Mouse (Mus musculus): ENCODE measurements around the gene Prmt2. TPM values are rescaled to one million over a fixed set of nuclear protein-coding genes. Genes with fewer than 3 reads are reported as not detected.

The Prmt2 gene
- polyA plus RNA-seq (2012; rRNA removed) = 6.8 and 7.0 TPM in 2 replicates

- H3K36me3 ChIP-seq (ENCODE audit: control insufficient read depth, insufficient read depth, low read length) = no peaks in the 10 kb centered on the region
- peaks cover 3% of the 10 kb centered on the region; the same call in 1 of the 2 replicates for H3K4me1 ChIP-seq (ENCODE audit: control insufficient read depth, insufficient read depth, low read length)
- TF ChIP-seq POLR2A (IDR thresholded peaks at IDR 0.05; ENCODE audit: control insufficient read depth, low read depth, low read length) (no peak; the same call in 1 of the 2 replicates), CTCF (IDR thresholded peaks at IDR 0.05; ENCODE audit: control insufficient read depth, insufficient read depth, insufficient replicate concordance, low read depth, low read length) (no peak)
- H3K4me3 ChIP-seq (ENCODE audit: control insufficient read depth, low read depth, low read length) = peak within 1 kb of the TSS; percentile 81
- no peaks in the 10 kb centered on the region for H3K27me3 ChIP-seq (ENCODE audit: control insufficient read depth, insufficient read depth, low read length)
- peak within 1 kb of the TSS; percentile 62 for H3K27ac ChIP-seq (ENCODE audit: control insufficient read depth, insufficient read depth, low read depth, low read length)
These were observed at the start of gene Prmt2 for GRCm38 (mm10) chr10:76237341-76238225. TSS of gene Prmt2 (minus strand) at chr10:76237865.

DNA sequence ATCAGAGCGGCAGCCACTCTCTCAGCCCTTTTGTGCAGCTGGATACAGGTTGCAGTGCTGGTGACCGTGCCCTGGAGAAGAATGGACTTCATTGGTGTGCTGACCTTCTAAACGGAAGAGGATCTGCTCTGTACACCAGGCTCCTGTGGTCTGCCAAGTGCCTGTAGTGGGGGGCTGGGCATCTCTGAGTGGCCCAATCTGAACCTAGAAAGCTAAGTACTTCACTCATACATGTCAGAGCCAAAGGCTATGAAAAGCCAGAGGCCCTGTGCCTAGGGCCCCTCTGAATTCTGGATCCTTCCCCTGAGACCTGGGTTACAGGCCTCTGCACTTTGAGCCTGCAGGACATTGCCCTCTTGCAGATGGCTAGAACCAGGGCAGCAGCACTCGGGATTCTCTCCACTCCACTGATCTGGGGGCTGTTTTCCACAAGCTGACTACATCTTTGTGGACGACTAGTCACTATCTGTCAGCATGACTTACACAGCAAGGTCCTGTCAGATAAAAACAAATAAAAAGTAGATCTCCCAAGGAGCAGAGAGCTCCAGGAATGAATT is 41.0 kb upstream of the Prmt2 start:
- no peaks in the 10 kb centered on the region for H3K27me3 ChIP-seq (ENCODE audit: control insufficient read depth, insufficient read depth, low read length)
- no peak overlapping the region for H3K27ac ChIP-seq (ENCODE audit: control insufficient read depth, insufficient read depth, low read depth, low read length)
- TF ChIP-seq CTCF (IDR thresholded peaks at IDR 0.05; ENCODE audit: control insufficient read depth, insufficient read depth, insufficient replicate concordance, low read depth, low read length) (no peak), POLR2A (IDR thresholded peaks at IDR 0.05; ENCODE audit: control insufficient read depth, low read depth, low read length) (no peak)
- H3K36me3 ChIP-seq (ENCODE audit: control insufficient read depth, insufficient read depth, low read length) = no peaks in the 10 kb centered on the region
- no peak overlapping the region for H3K4me3 ChIP-seq (ENCODE audit: control insufficient read depth, low read depth, low read length)
- no peaks in the 10 kb centered on the region for H3K4me1 ChIP-seq (ENCODE audit: control insufficient read depth, insufficient read depth, low read length)

DNA sequence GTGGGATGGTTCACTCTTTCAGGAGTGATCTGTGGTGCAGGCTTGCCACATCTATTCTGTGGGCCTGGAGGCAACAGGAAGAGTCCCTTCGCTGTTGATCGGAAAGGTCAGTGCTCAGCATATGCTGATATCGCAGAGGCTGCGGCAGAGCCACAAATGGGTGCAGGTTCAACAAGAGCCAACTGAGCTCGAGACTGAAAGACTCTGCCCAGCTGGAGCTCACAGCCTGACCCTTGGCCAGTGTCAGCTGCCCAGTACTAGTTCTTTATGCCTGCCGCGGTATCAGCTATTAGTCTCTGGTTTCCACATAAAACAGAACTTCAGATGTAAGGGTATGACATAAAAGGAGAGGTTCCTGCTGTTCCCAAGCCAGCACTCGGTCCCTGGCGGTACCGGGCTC is 37.6 kb upstream of the Prmt2 start:
- Histone ChIP-seq H3K27ac (ENCODE audit: control insufficient read depth, insufficient read depth, low read depth, low read length) (no peak overlapping the region), H3K36me3 (ENCODE audit: control insufficient read depth, insufficient read depth, low read length) (no peaks in the 10 kb centered on the region), H3K4me1 (ENCODE audit: control insufficient read depth, insufficient read depth, low read length) (no peaks in the 10 kb centered on the region), H3K27me3 (ENCODE audit: control insufficient read depth, insufficient read depth, low read length) (no peaks in the 10 kb centered on the region), H3K4me3 (ENCODE audit: control insufficient read depth, low read depth, low read length) (no peak overlapping the region)
- TF ChIP-seq CTCF (IDR thresholded peaks at IDR 0.05; ENCODE audit: control insufficient read depth, insufficient read depth, insufficient replicate concordance, low read depth, low read length) (no peak), POLR2A (IDR thresholded peaks at IDR 0.05; ENCODE audit: control insufficient read depth, low read depth, low read length) (no peak)

GRCm38 (mm10) chr10:76271238-76271637 is 33.6 kb upstream of the Prmt2 start:
- H3K4me1 ChIP-seq (ENCODE audit: control insufficient read depth, insufficient read depth, low read length) = no peaks in the 10 kb centered on the region
- no peak overlapping the region for H3K27ac ChIP-seq (ENCODE audit: control insufficient read depth, insufficient read depth, low read depth, low read length)
- TF ChIP-seq CTCF (IDR thresholded peaks at IDR 0.05; ENCODE audit: control insufficient read depth, insufficient read depth, insufficient replicate concordance, low read depth, low read length) (peak; percentile 53; the same call in 1 of the 2 replicates), POLR2A (IDR thresholded peaks at IDR 0.05; ENCODE audit: control insufficient read depth, low read depth, low read length) (no peak)
- no peaks in the 10 kb centered on the region for H3K36me3 ChIP-seq (ENCODE audit: control insufficient read depth, insufficient read depth, low read length)
- no peak overlapping the region for H3K4me3 ChIP-seq (ENCODE audit: control insufficient read depth, low read depth, low read length)
- no peaks in the 10 kb centered on the region for H3K27me3 ChIP-seq (ENCODE audit: control insufficient read depth, insufficient read depth, low read length)

DNA sequence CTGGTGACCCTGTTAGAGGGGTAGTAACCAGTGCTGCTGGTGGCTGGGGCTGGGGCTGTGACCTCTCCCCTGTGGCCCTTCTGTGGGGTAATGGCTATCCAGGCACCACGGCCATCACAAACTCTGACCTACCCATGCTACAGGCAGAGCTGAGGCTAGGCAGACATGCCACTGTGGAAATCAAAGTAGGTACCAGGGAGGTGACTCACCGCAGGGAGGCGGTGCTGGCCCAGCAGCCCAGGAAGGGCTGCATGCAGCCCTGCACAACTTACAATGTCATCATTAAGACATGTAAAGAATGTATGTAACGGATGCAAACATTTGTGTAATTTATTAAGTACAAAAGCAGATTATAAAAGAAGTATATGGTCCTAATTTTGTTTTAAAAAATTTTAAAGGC is 24.8 kb upstream of the Prmt2 start:
- no peaks in the 10 kb centered on the region for H3K27me3 ChIP-seq (ENCODE audit: control insufficient read depth, insufficient read depth, low read length)
- peaks cover 7% of the 10 kb centered on the region for H3K4me1 ChIP-seq (ENCODE audit: control insufficient read depth, insufficient read depth, low read length)
- no peaks in the 10 kb centered on the region for H3K36me3 ChIP-seq (ENCODE audit: control insufficient read depth, insufficient read depth, low read length)
- no peak overlapping the region for H3K4me3 ChIP-seq (ENCODE audit: control insufficient read depth, low read depth, low read length)
- TF ChIP-seq POLR2A (IDR thresholded peaks at IDR 0.05; ENCODE audit: control insufficient read depth, low read depth, low read length) = no peak
- no peak for TF ChIP-seq CTCF (IDR thresholded peaks at IDR 0.05; ENCODE audit: control insufficient read depth, insufficient read depth, insufficient replicate concordance, low read depth, low read length)
- no peak overlapping the region for H3K27ac ChIP-seq (ENCODE audit: control insufficient read depth, insufficient read depth, low read depth, low read length)

DNA sequence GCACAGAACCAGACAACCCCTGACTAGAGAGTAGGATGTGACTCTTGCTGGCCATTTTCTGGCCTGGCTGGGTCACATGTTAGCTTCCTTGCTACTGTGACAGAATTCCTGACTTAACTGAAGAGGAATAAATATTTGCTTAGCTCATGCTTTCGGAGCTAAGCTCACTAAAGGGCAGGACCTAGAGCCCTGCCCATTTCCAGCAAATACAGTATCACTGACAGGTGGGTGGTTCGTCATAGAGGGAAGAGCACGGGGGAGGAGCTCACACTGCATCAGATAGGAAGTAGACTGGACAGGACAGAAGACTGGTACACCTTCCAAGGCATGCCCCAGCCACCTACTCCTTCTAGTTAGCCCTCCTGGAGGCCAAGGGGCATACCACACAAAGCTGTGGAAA is 23.8 kb upstream of the Prmt2 start:
- no peaks in the 10 kb centered on the region for H3K27me3 ChIP-seq (ENCODE audit: control insufficient read depth, insufficient read depth, low read length)
- no peak overlapping the region for H3K4me3 ChIP-seq (ENCODE audit: control insufficient read depth, low read depth, low read length)
- no peak for TF ChIP-seq POLR2A (IDR thresholded peaks at IDR 0.05; ENCODE audit: control insufficient read depth, low read depth, low read length)
- TF ChIP-seq CTCF (IDR thresholded peaks at IDR 0.05; ENCODE audit: control insufficient read depth, insufficient read depth, insufficient replicate concordance, low read depth, low read length) = no peak
- no peak overlapping the region for H3K27ac ChIP-seq (ENCODE audit: control insufficient read depth, insufficient read depth, low read depth, low read length)
- H3K4me1 ChIP-seq (ENCODE audit: control insufficient read depth, insufficient read depth, low read length) = peaks cover 7% of the 10 kb centered on the region
- no peaks in the 10 kb centered on the region for H3K36me3 ChIP-seq (ENCODE audit: control insufficient read depth, insufficient read depth, low read length)

DNA sequence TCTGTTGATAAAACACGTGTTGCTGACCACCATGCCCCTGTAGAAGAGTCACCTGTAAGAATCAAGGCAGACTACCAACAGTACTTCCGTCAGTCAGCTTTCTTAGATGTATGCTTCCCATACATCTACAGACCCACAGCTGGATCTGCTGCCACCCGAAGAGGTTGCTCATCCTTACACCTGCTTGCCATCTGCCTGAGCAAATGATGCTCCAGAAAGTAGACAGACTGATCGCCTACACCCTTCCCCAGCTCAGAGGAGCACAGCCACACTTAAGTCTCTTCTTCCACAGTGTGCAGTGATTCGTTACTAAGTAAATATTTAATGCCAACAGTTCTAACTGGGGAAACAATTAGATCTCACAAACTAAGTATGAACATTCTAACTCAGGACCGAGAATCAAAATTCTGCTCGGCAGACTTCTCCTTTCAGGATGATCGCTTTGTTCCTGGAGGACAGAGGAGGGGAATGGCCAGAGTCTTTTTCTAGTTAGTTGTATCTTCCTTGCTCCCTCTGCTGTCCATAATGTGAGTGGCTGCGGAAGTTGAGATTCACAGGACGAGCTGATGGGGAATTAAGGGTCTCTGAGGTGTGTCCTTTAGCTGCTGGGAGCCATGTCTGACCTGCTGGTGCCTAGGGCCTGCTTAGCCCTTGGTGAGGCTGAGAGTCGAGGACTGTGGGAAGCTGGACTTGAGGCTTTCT is 22.8 kb upstream of the Prmt2 start:
- Histone ChIP-seq H3K4me3 (ENCODE audit: control insufficient read depth, low read depth, low read length) (no peak overlapping the region), H3K27me3 (ENCODE audit: control insufficient read depth, insufficient read depth, low read length) (no peaks in the 10 kb centered on the region), H3K4me1 (ENCODE audit: control insufficient read depth, insufficient read depth, low read length) (peaks cover 7% of the 10 kb centered on the region), H3K36me3 (ENCODE audit: control insufficient read depth, insufficient read depth, low read length) (no peaks in the 10 kb centered on the region), H3K27ac (ENCODE audit: control insufficient read depth, insufficient read depth, low read depth, low read length) (no peak overlapping the region)
- no peak for TF ChIP-seq CTCF (IDR thresholded peaks at IDR 0.05; ENCODE audit: control insufficient read depth, insufficient read depth, insufficient replicate concordance, low read depth, low read length)
- TF ChIP-seq POLR2A (IDR thresholded peaks at IDR 0.05; ENCODE audit: control insufficient read depth, low read depth, low read length) = no peak
